Mouse (Mus musculus) gastrocnemius, adult 18-20 months (tissue): ENCODE measurements around the gene Meis2. TPM values are rescaled to one million over a fixed set of nuclear protein-coding genes. Genes with fewer than 3 reads are reported as not detected.

Experiments
- DNase-seq: peaks from one replicate; pipeline ENCODE4 v3.0.0; 2021; ENCODE audit warnings: low spot score
- total RNA-seq, 2 experiments: library from RNA; stranded (reverse); gene quantifications; 2 replicates each; pipeline ENCODE4 v1.2.3; 2021

The Meis2 gene
- total RNA-seq, 2 experiments from 2014 or later: 1.3 to 1.4 TPM

DNA sequence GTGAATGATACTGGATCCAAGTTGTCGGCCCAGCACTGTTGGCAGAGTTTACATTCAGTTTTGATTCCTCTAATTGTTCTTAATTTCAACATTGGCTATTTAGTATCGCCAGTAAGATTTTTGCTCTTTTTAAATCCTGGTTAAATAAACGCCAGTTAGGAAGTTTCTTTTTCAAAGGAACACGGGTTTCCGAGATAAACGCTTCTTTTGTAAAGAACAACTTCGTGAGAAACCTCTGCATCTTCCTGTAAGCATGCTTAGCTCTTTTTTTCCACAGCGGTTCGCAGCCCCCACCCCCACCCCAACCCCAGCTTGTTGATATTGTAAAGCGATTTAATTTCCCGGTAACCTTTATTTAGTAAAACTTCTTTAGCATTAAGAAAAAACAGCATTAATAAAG is 2.8 kb upstream of the Meis2 start:
- DNase-seq: no peak

DNA sequence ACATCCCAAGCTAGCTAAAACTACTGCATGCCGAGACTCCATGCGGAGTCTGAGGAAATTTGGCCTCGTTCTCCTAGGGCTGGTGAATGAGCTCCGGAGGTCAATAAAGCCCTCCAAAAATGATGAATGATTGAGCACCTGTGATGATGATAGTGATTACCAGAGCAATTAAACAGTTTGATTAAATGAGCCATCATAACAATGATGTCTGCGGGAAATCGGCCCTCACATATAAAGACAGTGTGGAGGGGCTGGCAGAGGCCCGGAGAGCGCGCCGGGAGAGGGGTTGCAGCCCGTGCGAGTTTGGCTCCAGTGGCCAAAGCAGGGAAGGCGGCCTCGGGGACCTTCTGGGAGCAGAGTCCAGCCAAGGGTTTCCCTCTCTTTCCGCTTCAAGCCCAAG is 2.1 kb upstream of the Meis2 start:
- no peak for DNase-seq

GRCm38 (mm10) chr2:116067065-116067497 is 1.4 kb upstream of the Meis2 start:
- peak; percentile 62 for DNase-seq

GRCm38 (mm10) chr2:116066057-116066941 is 660 bp upstream of the Meis2 start:
- DNase-seq: peak; percentile 8

- no peak for DNase-seq
These were observed 582 bp downstream of the Meis2 start for GRCm38 (mm10) chr2:116065057-116065456.

- DNase-seq: no peak
These were observed 1.1 kb downstream of the Meis2 start for GRCm38 (mm10) chr2:116064521-116064920.

- no peak for DNase-seq
These were observed 1.8 kb downstream of the Meis2 start for GRCm38 (mm10) chr2:116063819-116064293.

- DNase-seq: peak; percentile 37
These were observed 2.7 kb downstream of the Meis2 start for GRCm38 (mm10) chr2:116062761-116063441.

- DNase-seq: peak; percentile 18
These were observed 3.4 kb downstream of the Meis2 start for GRCm38 (mm10) chr2:116062251-116062651.

DNA sequence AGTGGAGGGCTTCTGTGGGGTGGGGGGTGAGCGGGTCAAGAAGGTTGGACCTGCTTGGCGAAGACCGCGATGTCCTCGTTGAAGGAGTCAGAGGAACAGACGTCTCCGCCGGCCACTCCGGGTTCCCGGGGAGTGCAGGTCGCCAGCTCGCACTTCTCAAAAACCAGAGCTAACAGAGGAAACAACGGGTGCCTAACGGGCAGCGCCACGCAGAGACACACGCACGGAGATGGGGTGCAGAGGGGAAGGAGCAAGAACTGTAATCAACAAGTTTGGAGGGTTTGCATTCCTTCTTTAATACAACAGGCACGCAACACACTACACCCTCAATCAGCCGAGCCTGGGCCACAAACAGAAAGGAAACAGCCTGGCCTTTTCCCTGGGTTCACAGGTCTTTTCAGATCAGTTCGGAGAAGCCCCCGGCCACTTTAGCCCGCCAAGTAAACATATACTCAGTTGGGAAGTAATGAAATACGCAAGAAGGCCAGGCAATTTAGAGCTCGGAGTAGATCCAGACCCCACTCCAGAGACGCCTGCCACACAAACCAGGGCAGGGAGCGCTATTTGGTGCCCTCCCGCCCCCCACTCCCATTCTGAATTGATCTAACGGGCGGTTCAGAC is 4.1 kb downstream of the Meis2 start:
- no peak for DNase-seq

- no peak for DNase-seq
These were observed 4.8 kb downstream of the Meis2 start for GRCm38 (mm10) chr2:116060701-116061400.

- no peak for DNase-seq
These were observed 5.4 kb downstream of the Meis2 start for GRCm38 (mm10) chr2:116060210-116060609.

DNA sequence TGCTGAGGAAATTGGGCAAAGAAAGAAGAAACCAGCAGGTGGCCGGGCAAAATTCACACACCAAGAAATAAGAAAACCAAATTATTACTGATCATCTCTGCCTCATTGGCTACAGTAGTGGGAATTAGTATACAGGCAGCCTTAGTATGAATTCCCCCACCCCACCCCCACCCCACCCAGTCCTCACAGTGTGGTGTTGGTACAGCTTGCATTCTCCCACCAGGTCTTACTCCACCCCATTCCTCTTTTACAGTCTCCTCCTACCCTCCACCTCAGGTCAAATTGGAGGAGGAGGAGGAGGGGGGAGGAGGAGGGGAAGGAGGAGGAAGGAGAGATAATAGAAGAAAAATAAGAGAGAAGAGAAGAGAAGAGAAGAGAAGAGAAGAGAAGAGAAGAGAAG is 6.0 kb downstream of the Meis2 start:
- no peak for DNase-seq

DNA sequence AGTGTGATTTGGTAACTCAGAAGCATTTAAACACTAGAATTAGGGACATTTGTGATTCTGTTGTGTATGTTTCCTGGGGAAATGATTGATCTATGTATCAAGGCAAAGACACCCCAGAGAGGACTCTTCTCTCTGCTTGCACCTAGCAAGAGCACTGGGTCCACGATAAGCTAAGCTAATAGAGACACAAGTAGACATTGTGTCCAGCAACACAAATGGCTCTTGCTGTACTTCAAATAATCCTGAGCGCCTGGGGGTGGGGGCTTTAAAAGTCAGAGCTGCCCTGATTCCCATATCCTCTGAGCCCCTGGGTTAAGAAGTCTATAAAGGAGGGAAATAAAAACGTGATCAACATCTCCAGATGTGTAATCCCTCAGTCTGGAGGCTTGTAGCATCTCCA is 6.6 kb downstream of the Meis2 start:
- DNase-seq: no peak

DNA sequence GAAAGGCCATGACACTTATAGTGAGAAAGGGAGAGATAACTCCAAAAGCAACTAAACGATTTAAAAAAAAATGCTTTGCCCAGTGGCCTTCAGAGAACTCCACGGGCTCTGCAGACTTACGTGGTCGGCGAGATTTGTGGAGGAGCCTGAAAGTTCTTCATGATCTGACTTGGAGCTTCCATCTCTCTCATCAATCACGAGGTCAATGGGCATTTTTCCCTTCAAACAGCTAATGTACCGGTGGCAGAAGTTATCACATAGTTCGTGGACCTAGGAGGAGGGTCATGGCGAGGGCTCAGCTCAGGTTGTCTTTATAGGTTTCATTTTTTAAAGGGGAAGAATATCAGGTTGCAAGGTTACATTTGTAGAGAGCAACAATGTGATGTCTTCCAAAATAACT is 7.1 kb downstream of the Meis2 start:
- DNase-seq: no peak

DNA sequence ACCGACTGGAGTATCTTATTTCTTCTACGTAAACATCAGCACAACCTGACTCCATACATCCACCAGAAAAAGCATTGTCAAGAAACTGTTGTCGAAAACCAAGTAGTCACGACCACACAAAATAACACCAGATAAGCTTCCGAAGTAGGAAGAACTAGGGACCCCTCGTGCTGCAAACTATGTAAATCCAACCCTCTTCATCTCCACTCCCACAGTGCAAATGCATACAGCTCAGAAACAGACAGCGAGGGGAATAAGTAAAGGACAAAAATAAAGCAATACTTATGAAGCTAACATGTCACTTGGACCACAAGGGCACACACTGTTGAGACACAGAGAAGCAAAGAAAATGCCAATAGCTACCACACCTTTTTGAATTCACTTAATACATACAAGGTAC is 8.8 kb downstream of the Meis2 start:
- DNase-seq: no peak

- DNase-seq: no peak
These were observed 9.7 kb downstream of the Meis2 start for GRCm38 (mm10) chr2:116055686-116056620.

DNA sequence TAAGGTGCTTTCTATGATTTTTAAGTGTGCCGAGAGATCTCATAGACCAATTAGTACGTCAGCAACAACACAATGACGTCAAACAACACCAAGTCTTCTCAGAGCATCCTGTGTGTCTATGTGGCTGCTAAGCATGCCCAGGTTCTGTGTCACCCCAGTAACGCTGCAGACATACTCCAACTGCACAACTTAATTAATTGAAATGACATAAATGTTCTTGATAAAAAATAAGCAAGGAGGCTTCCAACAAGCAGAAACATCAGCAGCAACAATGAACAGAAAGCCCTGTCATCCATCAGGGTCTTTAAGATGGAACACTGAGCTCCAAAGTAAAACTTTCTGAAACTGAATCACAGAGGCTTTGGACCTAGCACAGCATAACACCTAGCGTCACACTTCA is 11.7 kb downstream of the Meis2 start:
- no peak for DNase-seq

GRCm38 (mm10) chr2:116052688-116053421 is 12.8 kb downstream of the Meis2 start:
- no peak for DNase-seq
